Mouse (Mus musculus) liver, adult 2 months (tissue): ENCODE data around the gene Itgb4. TPM values are rescaled to one million over a fixed set of nuclear protein-coding genes. Genes with fewer than 3 reads are reported as not detected.

Experiments used
- DNase-seq: peaks from one replicate; pipeline ENCODE4 v3.0.0-alpha.2; 2011; ENCODE audit warnings: low read depth, low spot score; ENCODE audit errors: extremely low read depth
- H3K27ac ChIP-seq: fragments of 200-500 bp; replicated peaks from 2 replicates; pipeline ENCODE4 v1.5.1; 2012; ENCODE audit warnings: low read depth, mild to moderate bottlenecking, control low read depth, inconsistent platforms, low read length; ENCODE audit not compliant: insufficient read depth
- H3K27me3 ChIP-seq: fragments of 200-500 bp; 2 replicates; pipeline ENCODE4 v1.6.1; 2012; ENCODE audit warnings: mild to moderate bottlenecking, moderate library complexity, low read length, inconsistent platforms; ENCODE audit not compliant: control insufficient read depth, insufficient read depth
- H3K36me3 ChIP-seq: fragments of 200-500 bp; 2 replicates; pipeline ENCODE4 v1.6.1; 2012; ENCODE audit warnings: low read length, inconsistent platforms; ENCODE audit not compliant: control insufficient read depth, insufficient read depth
- H3K4me1 ChIP-seq: fragments of 200-500 bp; 2 replicates; pipeline ENCODE4 v1.6.1; 2011; ENCODE audit warnings: low read length; ENCODE audit not compliant: control insufficient read depth, insufficient read depth
- H3K4me3 ChIP-seq: fragments of 200-500 bp; 2 replicates; pipeline ENCODE4 v1.5.1; 2011; ENCODE audit warnings: low read depth, mild to moderate bottlenecking, control low read depth, low read length, moderate library complexity; ENCODE audit not compliant: insufficient read depth
- H3K79me2 ChIP-seq: fragments of 200-500 bp; 2 replicates; pipeline ENCODE4 v1.6.1; 2012; ENCODE audit warnings: inconsistent platforms, mild to moderate bottlenecking, low read length, moderate library complexity; ENCODE audit not compliant: control insufficient read depth, insufficient read depth
- H3K9ac ChIP-seq: fragments of 200-500 bp; 2 replicates; pipeline ENCODE4 v1.6.1; 2012; ENCODE audit warnings: low read depth, mild to moderate bottlenecking, control low read depth, inconsistent platforms, low read length
- CTCF ChIP-seq: fragments of 200-500 bp; IDR thresholded peaks from 2 replicates; pipeline ENCODE4 v1.5.1; 2011; ENCODE audit warnings: low read depth, low read length, control low read depth
- POLR2A ChIP-seq: fragments of 200-500 bp; IDR thresholded peaks from 2 replicates; pipeline ENCODE4 v1.6.1; 2011; ENCODE audit warnings: low read length, control low read depth; ENCODE audit not compliant: insufficient read depth; ENCODE audit errors: extremely low read depth
- WGBS: fragments of 180-500 bp; shearing (Covaris S2); methylation state at CpG from one replicate; pipeline ENCODE4 v1.1.7; 2018; 5-methylcytosine and 5-hydroxymethylcytosine counted together
- polyA plus RNA-seq: library from polyadenylated mRNA; depleted of rRNA; stranded (reverse); fragments of >200 nt; gene quantifications from 2 replicates; pipeline ENCODE4 v1.2.3, GENCODE M21; 2012
- total RNA-seq: library from RNA; depleted of rRNA; stranded (reverse); fragments of >200 nt; gene quantifications from 2 replicates; pipeline ENCODE4 v1.2.3, GENCODE M21; 2014

The Itgb4 gene
- total and polyA plus RNA-seq, 2 experiments = 0.18 to 0.65 TPM

- H3K36me3 ChIP-seq = peaks cover 2% of the 10 kb centered on the region; the same call in 1 of the 2 replicates
- 91% methylated on average over 5 of the region's 5 CpGs for WGBS
These were observed 19.8 kb upstream of the Itgb4 start for GRCm38 (mm10) chr11:115954712-115955111.

GRCm38 (mm10) chr11:115955195-115955858 lies 19.2 kb upstream of the Itgb4 start:
- 56% methylated on average over 10 of the region's 10 CpGs for WGBS
- DNase-seq = no peak

More at GRCm38 (mm10) chr11:115954712-115955111, 19.8 kb upstream of the Itgb4 start:
- TF ChIP-seq POLR2A (no peak), CTCF (no peak)
- Histone ChIP-seq H3K79me2 (no peaks in the 10 kb centered on the region), H3K4me3 (no peak overlapping the region), H3K4me1 (no peaks in the 10 kb centered on the region), H3K27ac (no peak overlapping the region), H3K27me3 (no peaks in the 10 kb centered on the region), H3K9ac (no peak overlapping the region)
- DNase-seq = no peak

GRCm38 (mm10) chr11:115956453-115956852 lies 18.1 kb upstream of the Itgb4 start:
- H3K36me3 ChIP-seq = peaks cover 8% of the 10 kb centered on the region; the same call in 1 of the 2 replicates
- no peak overlapping the region for H3K9ac ChIP-seq
- 87% methylated on average over 4 of the region's 4 CpGs for WGBS
- H3K4me3 ChIP-seq = no peak overlapping the region
- no peak for TF ChIP-seq POLR2A
- TF ChIP-seq CTCF = no peak
- H3K4me1 ChIP-seq = no peaks in the 10 kb centered on the region
- no peak for DNase-seq
- no peaks in the 10 kb centered on the region for H3K27me3 ChIP-seq
- no peak overlapping the region for H3K27ac ChIP-seq
- H3K79me2 ChIP-seq = no peaks in the 10 kb centered on the region

More at GRCm38 (mm10) chr11:115955195-115955858, 19.2 kb upstream of the Itgb4 start:
- Histone ChIP-seq H3K4me1 (no peaks in the 10 kb centered on the region), H3K79me2 (no peaks in the 10 kb centered on the region), H3K36me3 (peaks cover 7% of the 10 kb centered on the region; the same call in 1 of the 2 replicates), H3K9ac (no peak overlapping the region), H3K4me3 (no peak overlapping the region), H3K27me3 (no peaks in the 10 kb centered on the region), H3K27ac (no peak overlapping the region)
- TF ChIP-seq POLR2A (no peak), CTCF (no peak)

- H3K79me2 ChIP-seq = no peaks in the 10 kb centered on the region
- H3K4me1 ChIP-seq = no peaks in the 10 kb centered on the region
- no peaks in the 10 kb centered on the region for H3K27me3 ChIP-seq
- no peak overlapping the region for H3K9ac ChIP-seq
- no peak for DNase-seq
- 87% methylated on average over 7 of the region's 7 CpGs for WGBS
- TF ChIP-seq CTCF (no peak), POLR2A (no peak)
- H3K27ac ChIP-seq = no peak overlapping the region
- no peak overlapping the region for H3K4me3 ChIP-seq
- peaks cover 10% of the 10 kb centered on the region; the same call in 1 of the 2 replicates for H3K36me3 ChIP-seq
These were observed 16.5 kb upstream of the Itgb4 start for GRCm38 (mm10) chr11:115957971-115958370.

GRCm38 (mm10) chr11:115959018-115959417 lies 15.5 kb upstream of the Itgb4 start:
- no peaks in the 10 kb centered on the region for H3K4me1 ChIP-seq
- no peaks in the 10 kb centered on the region for H3K79me2 ChIP-seq
- no peak for DNase-seq
- H3K4me3 ChIP-seq = no peak overlapping the region
- no peak overlapping the region for H3K27ac ChIP-seq
- H3K36me3 ChIP-seq = peaks cover 10% of the 10 kb centered on the region; the same call in 1 of the 2 replicates
- no peak for TF ChIP-seq CTCF
- no peak for TF ChIP-seq POLR2A
- no peaks in the 10 kb centered on the region for H3K27me3 ChIP-seq
- no peak overlapping the region for H3K9ac ChIP-seq
- WGBS = 97% methylated on average over 9 of the region's 9 CpGs
